Mouse (Mus musculus) olfactory bulb, adult 2 months (tissue): ENCODE data around the gene Arhgap22.

Experiments
- CTCF ChIP-seq: fragments of 200-500 bp; IDR thresholded peaks from 2 replicates; pipeline ENCODE4 v1.5.1; 2012; ENCODE audit warnings: low read depth, mild to moderate bottlenecking, low read length, moderate library complexity; ENCODE audit not compliant: insufficient read depth
- POLR2A ChIP-seq: fragments of 200-500 bp; IDR thresholded peaks from 2 replicates; pipeline ENCODE4 v1.6.1; 2012; ENCODE audit warnings: mild to moderate bottlenecking, low read depth, low read length, moderate library complexity; ENCODE audit not compliant: insufficient read depth

DNA sequence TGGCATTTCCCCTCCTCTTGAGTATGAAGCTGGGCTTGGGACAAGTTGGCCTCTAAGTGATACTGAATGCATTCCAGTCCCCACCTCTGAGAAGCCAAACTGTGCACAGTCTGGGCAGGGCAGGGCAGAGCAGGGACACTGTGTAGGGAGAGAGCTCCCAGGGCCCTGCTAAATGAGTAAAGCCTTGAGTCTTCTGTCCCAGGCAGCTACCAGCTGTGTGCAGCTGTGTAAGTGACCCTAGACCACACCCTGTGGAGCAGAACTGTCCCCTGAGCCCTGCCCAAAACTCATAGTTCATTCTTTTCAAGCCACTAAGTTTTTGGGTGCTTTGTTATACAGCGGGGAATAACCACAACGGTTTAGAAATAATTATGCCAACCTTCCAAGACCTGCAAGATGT lies 67.1 kb downstream of the Arhgap22 start:
- TF ChIP-seq CTCF, result no peak
- TF ChIP-seq POLR2A, result no peak
